Mouse (Mus musculus): ENCODE measurements around the gene Fitm1.

GRCm38 (mm10) chr14:55581981-55582681, 6.7 kb downstream of the Fitm1 start:
- TF ChIP-seq CTCF (IDR thresholded peaks at IDR 0.05; ENCODE audit: extremely low read depth, insufficient read depth, low read length) (peak; percentile 30; the same call in 1 of the 2 replicates), POLR2A (IDR thresholded peaks at IDR 0.05; ENCODE audit: extremely low read depth, insufficient read depth, low read length) (no peak)
